Mouse (Mus musculus): ENCODE measurements around the gene Ecd. TPM values are rescaled to one million over a fixed set of nuclear protein-coding genes. Genes with fewer than 3 reads are reported as not detected.
A peak's percentile ranks its signal among the peaks of the same experiment; 100 is the strongest.

The Ecd gene
- polyA plus RNA-seq, 1 experiment from 2014 or later, result 56.3 TPM

DNA sequence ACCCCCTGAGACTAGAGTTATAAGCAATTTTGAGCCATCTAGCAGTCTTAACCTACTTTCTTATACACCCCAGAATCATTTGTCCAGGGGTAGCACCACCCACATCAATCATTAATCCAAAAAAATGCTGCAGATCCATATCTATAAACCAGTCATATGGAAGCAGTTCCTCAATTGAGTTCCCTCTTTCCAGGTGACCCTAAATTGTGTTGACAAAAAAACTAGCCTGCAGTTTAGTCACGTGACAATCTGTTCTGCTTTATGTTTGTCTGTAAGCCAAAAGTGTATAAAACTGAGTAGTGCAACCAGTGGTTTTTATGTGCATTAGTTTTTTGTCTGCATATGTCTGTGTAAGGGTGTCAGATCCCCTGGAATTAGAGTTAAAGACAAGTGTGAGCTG lies 23.9 kb upstream of the Ecd start:
- no peak overlapping the region for H3K4me3 ChIP-seq
- H3K36me3 ChIP-seq, result peaks cover 77% of the 10 kb centered on the region
- H3K9ac ChIP-seq, result no peak overlapping the region
- H3K9me3 ChIP-seq, result no peaks in the 10 kb centered on the region
- 82% methylated on average over 1 of the region's 1 CpGs for WGBS
- no peaks in the 10 kb centered on the region for H3K4me1 ChIP-seq
- ATAC-seq (ENCODE audit: insufficient number of reproducible peaks, insufficient read depth, low FRiP score, low TSS enrichment, low read depth), result no peak
- H3K27ac ChIP-seq, result no peak overlapping the region
- H3K4me2 ChIP-seq, result no peak overlapping the region
- H3K27me3 ChIP-seq, result no peaks in the 10 kb centered on the region

DNA sequence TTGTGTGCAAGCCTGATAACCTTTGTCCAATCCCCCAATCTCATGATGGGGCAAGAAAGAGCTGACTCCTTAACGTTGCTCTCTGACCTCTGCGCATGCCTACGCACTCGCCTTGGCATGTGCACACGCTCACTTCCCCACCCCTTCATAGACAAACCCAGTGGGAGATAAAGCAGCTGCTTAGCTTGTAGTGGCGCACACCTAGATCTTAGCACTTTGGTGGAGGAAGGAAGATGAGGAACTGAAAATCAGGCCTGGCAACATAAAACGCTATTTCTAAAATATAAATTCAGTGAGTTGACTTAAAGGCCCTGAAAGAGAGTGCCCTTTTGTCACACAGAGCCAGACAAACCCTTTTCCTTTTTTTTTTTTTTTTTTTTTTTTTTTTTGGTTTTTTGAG lies 22.9 kb upstream of the Ecd start:
- no peaks in the 10 kb centered on the region for H3K9me3 ChIP-seq
- H3K27me3 ChIP-seq, result no peaks in the 10 kb centered on the region
- H3K36me3 ChIP-seq, result peaks cover 76% of the 10 kb centered on the region
- H3K27ac ChIP-seq, result no peak overlapping the region
- no peak overlapping the region for H3K9ac ChIP-seq
- no peak overlapping the region for H3K4me2 ChIP-seq
- WGBS, result 87% methylated on average over 7 of the region's 7 CpGs
- H3K4me1 ChIP-seq, result no peaks in the 10 kb centered on the region
- no peak overlapping the region for H3K4me3 ChIP-seq
- no peak for ATAC-seq (ENCODE audit: insufficient number of reproducible peaks, insufficient read depth, low FRiP score, low TSS enrichment, low read depth)

DNA sequence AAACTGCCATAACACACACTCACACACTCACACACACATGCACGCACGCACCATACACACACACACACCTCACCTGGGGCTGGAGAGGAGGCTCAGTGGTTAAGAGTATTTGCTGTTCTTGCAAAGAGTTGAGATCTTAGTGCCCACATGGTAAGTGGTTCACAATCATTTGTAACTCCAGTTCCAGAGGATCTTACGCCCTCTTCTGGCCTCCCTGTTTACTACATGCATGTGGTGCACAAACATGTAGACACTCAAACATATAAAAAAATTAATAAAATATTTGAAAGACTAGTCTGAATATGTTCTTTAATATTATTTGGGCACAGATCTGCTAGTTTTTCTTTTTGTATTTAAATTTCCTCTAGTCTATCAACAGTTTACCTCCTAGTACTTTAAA lies 20.4 kb upstream of the Ecd start:
- Histone ChIP-seq H3K27ac (no peak overlapping the region), H3K4me2 (no peak overlapping the region), H3K4me3 (no peak overlapping the region), H3K36me3 (peaks cover 76% of the 10 kb centered on the region), H3K9ac (no peak overlapping the region), H3K27me3 (no peaks in the 10 kb centered on the region), H3K4me1 (no peaks in the 10 kb centered on the region), H3K9me3 (no peaks in the 10 kb centered on the region)
- 93% methylated on average over 3 of the region's 3 CpGs for WGBS
- no peak for ATAC-seq (ENCODE audit: insufficient number of reproducible peaks, insufficient read depth, low FRiP score, low TSS enrichment, low read depth)

DNA sequence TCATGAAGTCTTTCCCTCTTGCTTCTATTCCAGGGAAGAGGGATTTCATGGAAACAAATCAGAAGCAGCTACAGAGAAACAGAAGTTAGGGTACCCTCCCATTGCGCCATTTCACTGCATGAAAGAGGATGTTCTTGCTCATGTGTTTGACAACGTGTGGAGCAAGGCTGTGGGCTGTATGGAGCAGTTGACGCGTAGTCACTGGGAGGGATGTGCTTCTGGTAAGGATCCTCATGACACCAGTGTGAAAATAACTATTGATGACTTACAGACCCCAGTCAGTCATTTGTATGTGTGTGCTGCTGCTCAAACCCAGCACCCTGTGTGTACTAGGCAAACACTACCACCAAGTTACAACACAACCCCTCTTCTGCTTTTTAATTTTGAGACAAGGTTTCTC lies 15.3 kb upstream of the Ecd start:
- Histone ChIP-seq H3K27ac (no peak overlapping the region), H3K4me3 (no peak overlapping the region), H3K27me3 (no peaks in the 10 kb centered on the region), H3K36me3 (peaks cover 78% of the 10 kb centered on the region), H3K4me2 (no peak overlapping the region), H3K9me3 (no peaks in the 10 kb centered on the region), H3K4me1 (no peaks in the 10 kb centered on the region), H3K9ac (no peak overlapping the region)
- no peak for ATAC-seq (ENCODE audit: insufficient number of reproducible peaks, insufficient read depth, low FRiP score, low TSS enrichment, low read depth)
- 96% methylated on average over 4 of the region's 4 CpGs for WGBS

DNA sequence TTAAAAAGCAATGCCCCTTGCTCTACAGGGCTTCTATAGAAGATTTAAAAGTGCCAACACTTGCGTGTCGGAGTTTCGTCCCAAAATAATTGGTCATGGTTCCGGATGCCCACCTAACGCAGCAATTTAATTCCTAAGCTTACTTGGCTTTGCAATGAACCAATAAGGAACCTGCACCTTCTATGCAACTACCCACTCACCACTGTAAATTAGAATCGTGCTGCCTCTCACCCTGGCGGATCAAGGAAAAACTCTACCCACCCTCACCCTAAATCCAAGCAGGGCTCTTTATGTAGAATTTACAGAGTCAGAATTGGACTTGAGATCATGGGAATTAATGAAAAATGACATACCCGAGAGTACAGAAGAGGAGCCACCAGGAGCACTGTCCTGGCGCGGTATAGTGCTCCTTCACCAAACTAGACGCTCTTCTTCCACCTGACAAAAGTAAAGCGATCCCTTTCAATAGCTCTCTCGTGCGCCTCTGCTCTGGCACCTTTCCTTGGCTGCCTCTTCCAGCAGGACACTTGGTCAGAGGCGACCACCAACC lies 405 bp downstream of the Ecd start:
- peak overlapping the region; percentile 91 for H3K27ac ChIP-seq

DNA sequence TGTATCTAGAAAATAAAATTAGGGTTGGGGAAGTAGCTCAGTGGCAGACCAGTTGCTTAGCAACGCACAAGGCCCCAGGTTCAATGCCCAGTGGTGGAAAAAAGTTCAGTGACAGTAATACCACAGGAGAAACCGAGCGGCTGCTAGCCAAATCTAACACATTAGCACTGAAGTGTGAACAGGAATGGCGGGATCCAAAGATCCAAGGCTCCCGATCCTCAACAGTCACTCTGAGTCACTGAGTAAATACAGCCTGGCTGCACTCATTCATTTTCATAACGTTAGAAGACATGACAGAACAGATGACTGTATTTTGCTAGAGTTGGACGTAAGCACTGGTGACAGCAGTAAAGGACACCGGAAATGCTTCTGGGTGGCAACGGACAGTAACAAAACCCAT lies 2.0 kb downstream of the Ecd start:
- no peak for ATAC-seq (ENCODE audit: insufficient number of reproducible peaks, insufficient read depth, low FRiP score, low TSS enrichment, low read depth)
- no peak overlapping the region for H3K27ac ChIP-seq
- no peak overlapping the region for H3K4me2 ChIP-seq
- H3K27me3 ChIP-seq, result no peaks in the 10 kb centered on the region
- H3K9ac ChIP-seq, result no peak overlapping the region
- no peak overlapping the region for H3K4me3 ChIP-seq
- H3K36me3 ChIP-seq, result peaks cover 42% of the 10 kb centered on the region
- H3K9me3 ChIP-seq, result no peaks in the 10 kb centered on the region
- WGBS, result 93% methylated on average over 9 of the region's 9 CpGs
- H3K4me1 ChIP-seq, result peaks cover 8% of the 10 kb centered on the region; the same call in 1 of the 2 replicates

More for the DNA sequence above, 405 bp downstream of the Ecd start:
- WGBS, result 2% methylated on average over 15 of the region's 15 CpGs
- no peak; the same call in 1 of the 2 replicates for ATAC-seq (ENCODE audit: insufficient number of reproducible peaks, insufficient read depth, low FRiP score, low TSS enrichment, low read depth)
- no peaks in the 10 kb centered on the region for H3K27me3 ChIP-seq
- peaks cover 8% of the 10 kb centered on the region; the same call in 1 of the 2 replicates for H3K4me1 ChIP-seq
- peak overlapping the region; percentile 70 for H3K4me2 ChIP-seq
- H3K9me3 ChIP-seq, result no peaks in the 10 kb centered on the region
- H3K9ac ChIP-seq, result peak overlapping the region; percentile 97
- peaks cover 38% of the 10 kb centered on the region for H3K36me3 ChIP-seq
- H3K4me3 ChIP-seq, result peak overlapping the region; percentile 80

DNA sequence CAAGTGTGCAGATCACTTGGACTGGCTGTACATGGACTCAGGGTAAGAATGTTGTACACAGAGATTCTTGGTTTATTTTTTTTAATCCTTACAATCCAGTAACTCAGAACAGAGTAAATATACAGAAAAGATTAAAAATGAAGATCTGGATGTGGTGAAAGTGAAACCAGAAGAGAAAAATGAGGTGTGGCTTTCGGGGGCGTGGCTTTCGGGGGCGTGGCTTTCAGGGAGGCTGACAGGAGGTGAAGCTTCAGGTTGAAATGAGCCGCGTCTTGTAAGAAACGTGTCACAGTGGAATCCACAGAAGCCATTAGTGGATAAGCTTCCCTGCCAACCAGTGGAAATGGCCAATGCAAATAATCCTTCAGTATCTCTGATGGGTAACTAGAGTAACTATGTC lies 7.1 kb downstream of the Ecd start:
- Histone ChIP-seq H3K4me3 (no peak overlapping the region), H3K4me2 (no peak overlapping the region)
- WGBS, result 79% methylated on average over 7 of the region's 7 CpGs

DNA sequence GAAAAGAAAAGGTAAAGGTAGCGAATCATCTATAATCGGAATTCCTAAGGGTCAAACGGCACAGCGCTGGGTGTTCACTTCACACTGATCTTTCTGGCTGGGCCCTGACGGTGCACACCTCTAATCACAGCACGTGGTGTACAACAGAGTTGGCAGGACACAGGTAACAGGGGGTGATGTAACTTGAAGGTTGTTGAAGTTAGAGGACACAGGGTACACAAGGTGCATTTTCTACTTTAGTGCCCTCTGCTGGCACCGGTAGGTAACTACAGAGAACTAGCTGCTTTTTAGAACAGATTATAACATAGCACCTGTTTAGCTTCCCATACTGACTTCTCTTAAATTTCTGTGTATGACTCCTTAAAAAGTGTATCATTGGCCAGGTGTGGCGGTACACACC lies 7.8 kb downstream of the Ecd start:
- no peak overlapping the region for H3K4me2 ChIP-seq
- H3K4me3 ChIP-seq, result no peak overlapping the region
- WGBS, result 82% methylated on average over 8 of the region's 8 CpGs
- H3K36me3 ChIP-seq, result peaks cover 71% of the 10 kb centered on the region
- H3K9me3 ChIP-seq, result no peaks in the 10 kb centered on the region
- H3K4me1 ChIP-seq, result no peaks in the 10 kb centered on the region
- H3K27me3 ChIP-seq, result no peaks in the 10 kb centered on the region
- no peak for ATAC-seq (ENCODE audit: insufficient number of reproducible peaks, insufficient read depth, low FRiP score, low TSS enrichment, low read depth)
- no peak overlapping the region for H3K27ac ChIP-seq
- H3K9ac ChIP-seq, result no peak overlapping the region

More for the DNA sequence above, 7.1 kb downstream of the Ecd start:
- no peaks in the 10 kb centered on the region for H3K4me1 ChIP-seq
- no peak overlapping the region for H3K9ac ChIP-seq
- no peaks in the 10 kb centered on the region for H3K27me3 ChIP-seq
- no peak for ATAC-seq (ENCODE audit: insufficient number of reproducible peaks, insufficient read depth, low FRiP score, low TSS enrichment, low read depth)
- no peak overlapping the region for H3K27ac ChIP-seq
- no peaks in the 10 kb centered on the region for H3K9me3 ChIP-seq
- peaks cover 71% of the 10 kb centered on the region for H3K36me3 ChIP-seq

DNA sequence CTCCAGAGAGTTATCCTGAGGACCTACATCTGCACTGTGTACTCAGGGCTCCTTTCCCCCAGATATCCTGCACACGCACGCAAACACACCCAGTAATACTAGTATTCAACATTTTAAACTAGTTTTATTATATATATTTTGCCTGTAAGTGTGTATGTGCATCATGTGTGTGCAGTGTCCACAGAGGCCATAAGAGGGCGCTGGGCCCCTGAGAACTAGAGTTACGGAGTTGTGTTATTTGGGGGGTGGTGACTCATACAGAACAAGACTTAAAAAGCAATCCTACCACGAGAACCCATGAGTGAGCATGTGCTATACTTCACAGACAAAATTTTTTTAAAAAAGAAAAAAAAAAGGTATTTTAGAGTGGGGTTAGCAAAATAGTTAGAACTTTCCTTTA lies 8.5 kb downstream of the Ecd start:
- H3K9ac ChIP-seq, result no peak overlapping the region
- no peak overlapping the region for H3K27ac ChIP-seq
- no peak overlapping the region for H3K4me2 ChIP-seq
- H3K27me3 ChIP-seq, result no peaks in the 10 kb centered on the region
- H3K4me1 ChIP-seq, result no peaks in the 10 kb centered on the region
- no peak for ATAC-seq (ENCODE audit: insufficient number of reproducible peaks, insufficient read depth, low FRiP score, low TSS enrichment, low read depth)
- H3K9me3 ChIP-seq, result no peaks in the 10 kb centered on the region
- no peak overlapping the region for H3K4me3 ChIP-seq
- 95% methylated on average over 5 of the region's 5 CpGs for WGBS
- H3K36me3 ChIP-seq, result peaks cover 72% of the 10 kb centered on the region

DNA sequence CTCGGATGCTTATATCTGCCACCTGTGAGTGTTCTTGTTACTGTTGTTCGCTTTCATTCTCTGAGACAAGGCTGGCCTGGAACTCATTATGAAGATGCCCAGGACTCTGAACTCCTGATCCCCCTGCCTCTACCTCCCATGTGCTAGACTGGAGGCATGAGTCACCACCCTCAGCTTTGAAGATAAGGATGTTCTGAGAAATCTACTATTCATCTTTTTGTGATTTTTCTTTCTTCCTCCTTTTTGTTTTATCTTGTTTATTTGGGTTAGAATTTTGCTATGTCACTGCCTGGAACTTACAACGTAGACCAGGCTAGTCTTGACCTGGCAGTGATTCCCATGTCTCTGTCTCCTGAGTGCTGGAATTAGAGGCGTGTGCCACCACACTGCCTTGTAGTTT lies 16.6 kb downstream of the Ecd start:
- H3K36me3 ChIP-seq, result peaks cover 88% of the 10 kb centered on the region
- no peak overlapping the region for H3K4me3 ChIP-seq
- WGBS, result 84% methylated on average over 4 of the region's 4 CpGs
- H3K27ac ChIP-seq, result no peak overlapping the region
- ATAC-seq (ENCODE audit: insufficient number of reproducible peaks, insufficient read depth, low FRiP score, low TSS enrichment, low read depth), result no peak
- H3K27me3 ChIP-seq, result no peaks in the 10 kb centered on the region
- no peaks in the 10 kb centered on the region for H3K9me3 ChIP-seq
- no peak overlapping the region for H3K9ac ChIP-seq
- H3K4me2 ChIP-seq, result no peak overlapping the region
- no peaks in the 10 kb centered on the region for H3K4me1 ChIP-seq

DNA sequence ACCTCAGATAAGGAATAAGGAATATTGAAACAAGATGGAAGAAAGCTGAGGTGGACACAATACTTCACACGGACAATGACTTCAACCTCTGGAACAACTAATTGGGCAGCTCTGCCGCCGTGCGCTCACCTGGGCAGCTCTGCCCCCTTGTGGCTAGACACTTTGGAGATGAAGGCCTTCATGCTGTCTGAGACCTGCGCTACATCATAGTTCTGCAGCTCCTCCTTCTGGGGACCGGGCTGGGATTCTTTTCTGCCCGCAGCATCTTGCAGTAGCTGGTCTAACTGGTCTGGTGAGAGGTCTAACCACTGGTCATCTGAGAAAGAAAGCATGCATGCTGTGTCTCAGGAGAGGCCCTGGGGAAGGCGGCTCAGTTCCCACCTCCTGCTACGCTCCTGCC lies 19.4 kb downstream of the Ecd start:
- Histone ChIP-seq H3K9ac (no peak overlapping the region), H3K36me3 (peaks cover 86% of the 10 kb centered on the region), H3K9me3 (no peaks in the 10 kb centered on the region), H3K4me3 (no peak overlapping the region), H3K4me2 (no peak overlapping the region), H3K27ac (no peak overlapping the region), H3K4me1 (no peaks in the 10 kb centered on the region), H3K27me3 (no peaks in the 10 kb centered on the region)
- no peak for ATAC-seq (ENCODE audit: insufficient number of reproducible peaks, insufficient read depth, low FRiP score, low TSS enrichment, low read depth)
- WGBS, result 66% methylated on average over 9 of the region's 9 CpGs

DNA sequence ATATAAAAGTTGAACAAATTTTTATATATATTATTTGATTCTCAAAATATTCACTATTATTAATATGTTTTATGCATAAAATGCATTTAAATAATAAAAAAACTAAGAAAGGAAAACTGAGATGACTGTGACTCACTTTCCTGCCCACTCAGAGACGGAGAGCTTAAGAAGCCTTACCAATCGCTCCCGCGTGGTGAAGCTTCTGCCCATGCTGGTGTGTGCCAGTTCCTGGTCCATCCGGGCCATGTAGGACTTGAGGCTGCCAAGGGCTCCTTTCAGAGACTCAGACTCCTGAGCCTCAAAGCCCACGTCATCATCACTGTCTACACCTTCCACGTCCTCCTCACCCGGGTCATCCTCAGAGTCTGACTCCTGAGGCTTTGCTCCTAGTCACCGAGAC lies 23.7 kb downstream of the Ecd start:
- Histone ChIP-seq H3K27me3 (no peaks in the 10 kb centered on the region), H3K4me1 (no peaks in the 10 kb centered on the region), H3K27ac (no peak overlapping the region), H3K4me3 (no peak overlapping the region), H3K36me3 (peaks cover 92% of the 10 kb centered on the region), H3K9me3 (no peaks in the 10 kb centered on the region), H3K9ac (no peak overlapping the region), H3K4me2 (no peak overlapping the region)
- 94% methylated on average over 9 of the region's 9 CpGs for WGBS
- no peak for ATAC-seq (ENCODE audit: insufficient number of reproducible peaks, insufficient read depth, low FRiP score, low TSS enrichment, low read depth)

DNA sequence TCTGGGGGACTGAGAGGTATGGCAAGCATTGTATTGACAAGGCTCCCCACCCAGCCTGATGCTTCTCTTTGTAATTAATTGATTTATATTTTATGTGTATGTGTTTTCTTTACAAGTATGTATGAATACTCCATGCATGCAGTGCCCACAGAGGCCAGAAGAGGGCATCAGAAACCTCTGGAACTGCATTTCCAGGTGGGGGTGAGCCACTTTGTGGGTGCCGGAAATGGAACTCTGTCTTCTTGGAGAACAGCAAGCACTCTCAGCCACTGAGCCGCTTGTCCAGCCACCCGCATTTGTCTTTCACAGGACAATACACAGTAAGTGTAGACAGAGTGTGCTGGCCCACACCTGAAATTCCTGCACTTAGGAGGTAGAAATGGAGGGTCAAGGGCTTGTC lies 28.5 kb downstream of the Ecd start:
- no peak overlapping the region for H3K4me2 ChIP-seq
- 79% methylated on average over 3 of the region's 3 CpGs for WGBS
- H3K36me3 ChIP-seq, result peaks cover 67% of the 10 kb centered on the region

More for the DNA sequence above, 28.5 kb downstream of the Ecd start:
- H3K4me3 ChIP-seq, result no peak overlapping the region
- H3K4me1 ChIP-seq, result no peaks in the 10 kb centered on the region
- H3K9me3 ChIP-seq, result no peaks in the 10 kb centered on the region
- no peak overlapping the region for H3K27ac ChIP-seq
- H3K9ac ChIP-seq, result no peak overlapping the region
- no peaks in the 10 kb centered on the region for H3K27me3 ChIP-seq
- no peak for ATAC-seq (ENCODE audit: insufficient number of reproducible peaks, insufficient read depth, low FRiP score, low TSS enrichment, low read depth)
